Mouse (Mus musculus) erythroblast, embryonic 14.5 days (primary cell): Measurements from ENCODE around the gene Tmem273.

Experiments
- GATA1 ChIP-seq: IDR thresholded peaks from 2 replicates; pipeline ENCODE4 v1.6.1; 2012; ENCODE audit warnings: low read length, inconsistent platforms, mixed read lengths
- TAL1 ChIP-seq: IDR thresholded peaks from 3 replicates; pipeline ENCODE4 v1.6.1; 2012; ENCODE audit warnings: low read length, inconsistent platforms, mixed read lengths

GRCm38 (mm10) chr14:32772085-32772484 lies 13.7 kb upstream of the Tmem273 start:
- no peak for TF ChIP-seq GATA1
- no peak for TF ChIP-seq TAL1
